Mouse (Mus musculus) cortical plate, adult 2 months (tissue): Measurements from ENCODE around the gene C530025M09Rik.

ENCODE experiments used
- CTCF ChIP-seq: fragments of 200-500 bp; IDR thresholded peaks from 2 replicates; pipeline ENCODE4 v1.5.1; 2011; ENCODE audit warnings: mild to moderate bottlenecking, control low read depth, low read length; ENCODE audit not compliant: insufficient read depth; ENCODE audit errors: extremely low read depth
- POLR2A ChIP-seq: fragments of 200-500 bp; IDR thresholded peaks from 2 replicates; pipeline ENCODE4 v1.6.1; 2011; ENCODE audit warnings: mild to moderate bottlenecking, low read length, control low read depth; ENCODE audit not compliant: insufficient read depth; ENCODE audit errors: extremely low read depth

- TF ChIP-seq POLR2A (no peak), CTCF (no peak)
Measured at GRCm38 (mm10) chr2:149832301-149832700, 1.3 kb upstream of the C530025M09Rik start.
